Mouse (Mus musculus) kidney, embryonic 16.5 days (tissue): ENCODE results near the gene Pld4. TPM values are rescaled to one million over a fixed set of nuclear protein-coding genes. Genes with fewer than 3 reads are reported as not detected.

Source experiments
- ATAC-seq: fragments of 200-750 bp; cut with Nextera tagmentation; 2 replicates; pipeline ENCODE4 v1.8.0; 2017; ENCODE audit warnings: moderate TSS enrichment; ENCODE audit not compliant: low FRiP score, low TSS enrichment
- H3K27ac ChIP-seq: fragments of 300-500 bp; sonication (generic); 2 replicates; pipeline ENCODE4 v1.5.1; 2014; ENCODE audit warnings: low read length
- H3K27me3 ChIP-seq: fragments of 300-500 bp; sonication (generic); 2 replicates; pipeline ENCODE4 v1.6.1; 2014; ENCODE audit warnings: low read length, control low read depth, mixed read lengths; ENCODE audit not compliant: insufficient read depth
- H3K36me3 ChIP-seq: fragments of 300-500 bp; sonication (generic); 2 replicates; pipeline ENCODE4 v1.6.1; 2014; ENCODE audit warnings: low read length, control low read depth, mixed read lengths; ENCODE audit not compliant: insufficient read depth
- H3K4me1 ChIP-seq: fragments of 300-500 bp; sonication (generic); 2 replicates; pipeline ENCODE4 v1.6.1; 2014; ENCODE audit warnings: low read length, control low read depth, mixed read lengths; ENCODE audit not compliant: insufficient read depth
- H3K4me2 ChIP-seq: fragments of 300-500 bp; sonication (generic); replicated peaks from 2 replicates; pipeline ENCODE4 v1.6.1; 2014; ENCODE audit warnings: low read depth, low read length
- H3K4me3 ChIP-seq: fragments of 300-500 bp; sonication (generic); 2 replicates; pipeline ENCODE4 v1.5.1; 2014; ENCODE audit warnings: mild to moderate bottlenecking, low read length
- H3K9ac ChIP-seq: fragments of 300-500 bp; sonication (generic); replicated peaks from 2 replicates; pipeline ENCODE4 v1.6.1; 2014; ENCODE audit warnings: low read length
- H3K9me3 ChIP-seq: fragments of 300-500 bp; sonication (generic); 2 replicates; pipeline ENCODE4 v1.6.1; 2016; ENCODE audit warnings: low read length, control low read depth
- WGBS: fragments of 180-500 bp; shearing (Covaris S2); extraction: QIAGEN DNeasy Blood & Tissue Kit; methylation state at CpG from one replicate; pipeline ENCODE4 v1.1.7; 2014; 5-methylcytosine and 5-hydroxymethylcytosine counted together
- polyA plus RNA-seq: library from polyadenylated mRNA; unstranded; fragments of >200 nt; fragmentation: Nextera tagmentation; extraction: Ambion mirVana; gene quantifications from 2 replicates; pipeline ENCODE4 v1.2.1, GENCODE M21; 2015

The Pld4 gene
- polyA plus RNA-seq, 1 experiment from 2014 or later = 7.3 TPM

- Histone ChIP-seq H3K27me3 (peaks cover 8% of the 10 kb centered on the region; the same call in 1 of the 2 replicates), H3K4me2 (no peak overlapping the region)
- 55% methylated on average over 15 of the region's 15 CpGs for WGBS
Observed at GRCm38 (mm10) chr12:112797672-112798331, 37.3 kb downstream of the Pld4 start.

DNA sequence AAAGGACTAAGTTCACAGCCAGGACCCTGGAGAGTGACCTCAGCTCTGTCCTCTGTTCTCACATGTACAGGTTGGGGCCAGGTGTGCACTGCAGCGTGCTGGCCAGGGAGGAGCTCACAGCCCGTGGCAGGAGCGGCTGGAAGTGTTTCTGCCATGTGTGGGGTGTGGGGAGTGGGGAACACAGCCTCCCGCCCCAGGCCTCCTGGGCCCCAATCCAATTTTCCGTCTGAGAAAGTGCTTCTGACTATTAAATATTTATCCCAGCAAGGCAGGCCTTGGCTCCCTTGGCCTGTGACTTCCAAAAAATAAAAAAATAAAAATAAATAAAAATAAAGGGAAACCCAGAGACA lies 37.9 kb downstream of the Pld4 start:
- no peak for ATAC-seq
- WGBS = 25% methylated on average over 5 of the region's 5 CpGs
- H3K4me1 ChIP-seq = peaks cover 37% of the 10 kb centered on the region

More at GRCm38 (mm10) chr12:112797672-112798331, 37.3 kb downstream of the Pld4 start:
- no peaks in the 10 kb centered on the region for H3K9me3 ChIP-seq
- no peaks in the 10 kb centered on the region for H3K36me3 ChIP-seq
- H3K4me1 ChIP-seq = peaks cover 37% of the 10 kb centered on the region
- no peak overlapping the region for H3K4me3 ChIP-seq
- no peak for ATAC-seq
- H3K9ac ChIP-seq = no peak overlapping the region
- no peak overlapping the region for H3K27ac ChIP-seq

GRCm38 (mm10) chr12:112798716-112799115 lies 38.3 kb downstream of the Pld4 start:
- no peak overlapping the region for H3K4me2 ChIP-seq
- no peak overlapping the region for H3K27ac ChIP-seq

More for the DNA sequence above, 37.9 kb downstream of the Pld4 start:
- H3K4me3 ChIP-seq = no peak overlapping the region
- H3K36me3 ChIP-seq = no peaks in the 10 kb centered on the region
- no peak overlapping the region for H3K9ac ChIP-seq
- no peaks in the 10 kb centered on the region for H3K9me3 ChIP-seq
- H3K4me2 ChIP-seq = no peak overlapping the region
- H3K27me3 ChIP-seq = peaks cover 8% of the 10 kb centered on the region; the same call in 1 of the 2 replicates
- no peak overlapping the region for H3K27ac ChIP-seq

DNA sequence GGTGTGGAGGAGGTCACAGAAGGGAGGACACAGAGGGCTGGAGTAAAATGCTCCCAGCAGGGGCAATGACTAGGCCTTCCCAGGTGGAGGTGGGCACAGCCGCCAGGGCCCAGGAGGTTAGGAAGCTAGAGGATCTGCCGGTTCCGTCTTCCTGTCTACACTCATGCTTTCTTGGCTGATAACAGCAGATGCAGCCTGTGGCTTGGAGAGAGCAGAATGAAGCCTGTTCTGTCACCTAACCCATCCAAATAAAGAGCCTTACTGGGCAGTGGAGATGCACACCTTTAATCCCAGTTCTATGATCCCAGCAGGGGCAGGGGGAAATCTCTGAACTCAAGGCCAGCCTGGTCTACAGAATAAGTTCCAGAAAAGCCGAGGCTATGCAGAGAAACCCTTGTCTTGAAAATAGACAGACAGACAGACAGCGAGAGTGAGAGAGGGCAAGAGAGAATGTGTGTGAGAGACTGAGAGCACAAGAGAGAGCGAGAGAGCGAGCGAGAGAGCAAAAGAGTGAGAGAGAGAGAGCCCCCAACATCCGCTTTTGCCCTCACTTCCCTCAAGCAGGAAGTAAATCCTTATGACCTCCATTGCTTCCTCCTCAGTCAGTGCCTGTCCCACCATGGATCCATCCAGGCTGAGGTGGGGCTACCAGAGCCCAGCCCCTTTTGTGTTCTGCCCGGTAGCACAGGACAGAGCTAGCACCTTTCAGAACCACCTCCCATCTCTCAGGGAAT lies 38.9 kb downstream of the Pld4 start:
- Histone ChIP-seq H3K27ac (no peak overlapping the region), H3K36me3 (no peaks in the 10 kb centered on the region), H3K9me3 (no peaks in the 10 kb centered on the region), H3K4me2 (no peak overlapping the region), H3K4me3 (no peak overlapping the region), H3K9ac (no peak overlapping the region), H3K27me3 (peaks cover 8% of the 10 kb centered on the region; the same call in 1 of the 2 replicates), H3K4me1 (peaks cover 30% of the 10 kb centered on the region)
- WGBS = 82% methylated on average over 10 of the region's 10 CpGs
- no peak for ATAC-seq

More at GRCm38 (mm10) chr12:112798716-112799115, 38.3 kb downstream of the Pld4 start:
- Histone ChIP-seq H3K36me3 (no peaks in the 10 kb centered on the region), H3K9me3 (no peaks in the 10 kb centered on the region), H3K4me1 (peaks cover 37% of the 10 kb centered on the region), H3K27me3 (peaks cover 8% of the 10 kb centered on the region; the same call in 1 of the 2 replicates), H3K9ac (no peak overlapping the region), H3K4me3 (no peak overlapping the region)
- WGBS = 69% methylated on average over 5 of the region's 5 CpGs
- no peak for ATAC-seq

- WGBS = 19% methylated on average over 4 of the region's 4 CpGs
- H3K4me3 ChIP-seq = no peak overlapping the region
- H3K4me2 ChIP-seq = no peak overlapping the region
- peaks cover 25% of the 10 kb centered on the region for H3K4me1 ChIP-seq
- H3K9ac ChIP-seq = no peak overlapping the region
- H3K27ac ChIP-seq = no peak overlapping the region
- H3K36me3 ChIP-seq = no peaks in the 10 kb centered on the region
- peak; percentile 29 for ATAC-seq
- H3K27me3 ChIP-seq = peaks cover 8% of the 10 kb centered on the region; the same call in 1 of the 2 replicates
- H3K9me3 ChIP-seq = no peaks in the 10 kb centered on the region
Observed at GRCm38 (mm10) chr12:112800476-112800875, 40.0 kb downstream of the Pld4 start.

DNA sequence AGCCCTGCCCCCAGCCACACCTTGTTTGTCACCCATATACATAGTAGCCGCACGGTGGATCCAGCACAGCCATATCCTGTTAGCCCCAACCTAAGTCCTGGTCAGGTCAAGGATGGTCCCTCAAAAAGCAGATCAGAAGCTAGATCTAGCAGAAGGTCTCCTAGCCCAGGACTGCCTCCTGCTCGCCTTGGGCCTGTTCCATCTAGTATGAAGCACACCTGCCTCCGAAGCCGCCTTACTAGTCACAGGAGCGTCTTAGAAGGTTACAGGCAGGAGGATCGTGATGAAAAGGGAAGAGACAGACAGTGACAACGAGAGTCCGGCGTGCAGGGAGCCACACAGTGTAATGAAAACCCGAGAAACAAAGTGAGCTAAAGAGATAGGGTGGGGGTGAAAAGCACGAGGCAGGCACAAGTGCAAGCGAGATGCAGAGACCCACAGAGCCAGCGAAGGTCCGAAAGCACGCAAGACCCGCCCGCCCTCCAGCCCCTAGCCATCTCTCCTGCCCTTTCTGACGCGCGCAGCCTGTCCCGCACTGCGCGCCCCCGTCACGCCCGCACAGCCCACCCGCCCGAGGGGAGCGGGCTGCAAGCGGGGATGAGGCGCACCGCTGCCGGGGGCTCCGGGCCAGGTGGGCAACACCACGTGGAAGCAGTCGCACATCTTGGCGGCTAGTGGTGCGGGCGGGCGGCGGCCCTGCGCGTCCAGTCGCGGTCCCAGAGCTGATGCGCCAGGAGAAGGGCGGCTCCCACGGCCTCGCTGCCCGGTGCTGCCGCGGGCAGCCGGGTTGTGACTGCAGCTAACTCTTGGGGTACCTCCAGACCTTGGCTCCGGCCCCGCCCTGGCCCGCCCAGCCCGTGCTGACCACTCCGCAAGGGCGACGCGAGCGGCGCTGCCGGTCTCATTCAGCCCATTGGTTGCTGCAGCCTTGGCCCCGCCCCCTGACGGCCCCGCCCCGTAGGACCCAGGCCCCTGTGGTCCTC lies 41.7 kb downstream of the Pld4 start, which contains the start of gene Ahnak2:
TSS of gene Ahnak2 (minus strand) at position 794 of the 983 bp plus-strand sequence.
- Histone ChIP-seq H3K4me2 (peak within 1 kb of the TSS; percentile 100), H3K9ac (peak within 1 kb of the TSS; percentile 62), H3K36me3 (no peaks in the 10 kb centered on the region), H3K4me1 (peaks cover 21% of the 10 kb centered on the region), H3K27ac (no peak within 1 kb of the TSS), H3K4me3 (peak within 1 kb of the TSS; percentile 59), H3K9me3 (no peaks in the 10 kb centered on the region), H3K27me3 (peaks cover 8% of the 10 kb centered on the region; the same call in 1 of the 2 replicates)
- WGBS = 4% methylated on average over 67 of the region's 69 CpGs
- ATAC-seq = peak; percentile 79

GRCm38 (mm10) chr12:112802917-112803316 lies 42.5 kb downstream of the Pld4 start:
- H3K4me2 ChIP-seq = peak overlapping the region; percentile 100; the same call in 1 of the 2 replicates
- WGBS = 11% methylated on average over 3 of the region's 3 CpGs
- peaks cover 8% of the 10 kb centered on the region; the same call in 1 of the 2 replicates for H3K27me3 ChIP-seq
- H3K27ac ChIP-seq = no peak overlapping the region
- no peaks in the 10 kb centered on the region for H3K36me3 ChIP-seq
- ATAC-seq = no peak
- no peak overlapping the region for H3K4me3 ChIP-seq
- no peak overlapping the region for H3K9ac ChIP-seq
- peaks cover 16% of the 10 kb centered on the region for H3K4me1 ChIP-seq
- H3K9me3 ChIP-seq = no peaks in the 10 kb centered on the region

DNA sequence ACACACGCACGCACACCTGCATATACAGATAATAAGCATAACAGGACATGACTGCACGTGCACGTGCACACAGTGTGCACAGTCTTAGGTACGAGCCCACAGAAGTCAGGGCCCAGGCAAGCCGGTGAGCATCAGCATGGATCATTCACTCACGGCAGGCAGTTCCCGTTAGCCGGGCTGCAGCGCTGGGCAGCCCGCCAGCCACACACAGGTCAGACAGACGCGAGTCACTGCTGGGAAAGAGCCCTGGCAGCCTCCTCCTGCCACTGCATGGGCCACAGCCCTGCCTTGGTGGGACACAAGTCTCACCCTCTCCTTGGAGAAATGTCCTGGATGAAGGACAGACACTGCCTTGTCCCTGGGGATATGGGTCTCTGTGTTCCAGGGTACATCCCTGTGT lies 43.6 kb downstream of the Pld4 start:
- ATAC-seq = no peak
- Histone ChIP-seq H3K4me1 (peaks cover 16% of the 10 kb centered on the region), H3K9ac (no peak overlapping the region), H3K27me3 (peaks cover 8% of the 10 kb centered on the region; the same call in 1 of the 2 replicates), H3K9me3 (no peaks in the 10 kb centered on the region), H3K27ac (no peak overlapping the region), H3K4me3 (no peak overlapping the region), H3K36me3 (no peaks in the 10 kb centered on the region), H3K4me2 (no peak overlapping the region)
- WGBS = 46% methylated on average over 13 of the region's 13 CpGs

GRCm38 (mm10) chr12:112806044-112806443 lies 45.6 kb downstream of the Pld4 start:
- 71% methylated on average over 6 of the region's 6 CpGs for WGBS
- Histone ChIP-seq H3K4me2 (no peak overlapping the region), H3K9me3 (no peaks in the 10 kb centered on the region), H3K4me1 (peaks cover 29% of the 10 kb centered on the region), H3K27ac (no peak overlapping the region), H3K4me3 (no peak overlapping the region), H3K9ac (no peak overlapping the region), H3K27me3 (peaks cover 8% of the 10 kb centered on the region; the same call in 1 of the 2 replicates), H3K36me3 (no peaks in the 10 kb centered on the region)
- ATAC-seq = no peak
